23 mouse cellular contexts compared by ENCODE assay signal in the genomic region with DNA sequence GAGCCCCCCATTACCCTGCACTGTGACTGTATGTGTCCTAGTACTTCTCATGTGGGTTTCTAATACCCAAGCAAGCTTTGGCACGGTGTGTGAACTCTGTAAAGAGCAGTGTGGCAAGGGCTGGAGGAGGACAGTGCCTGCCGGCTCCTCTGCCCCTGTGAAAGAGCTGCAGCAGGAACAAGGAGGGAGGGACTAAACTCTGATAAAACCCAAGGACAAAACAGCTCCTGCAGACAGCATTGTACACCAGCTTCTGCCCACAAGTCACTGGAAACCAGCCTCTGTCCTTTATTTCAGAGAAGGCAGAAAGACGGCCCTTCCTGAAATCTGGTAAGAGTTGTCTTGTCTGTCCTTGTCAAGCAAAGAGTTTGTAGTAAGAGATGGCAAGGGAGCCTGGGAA. TPM values are rescaled to one million over a fixed set of nuclear protein-coding genes. Genes with fewer than 3 reads are reported as not detected.
DNase-seq lines count a peak whose midpoint lies in the region; ATAC-seq and TF ChIP-seq lines count a peak whose summit lies in the region.
"Had no signal": no experiment of that assay in that cellular context is flagged by ENCODE, and none has a peak within 500 bp of the region (broad histone marks: within the 10 kb centered on the region; RNA-seq: fewer than 3 reads in every experiment).

No protein-coding gene starts in this region.

- peaks cover 25% of the 10 kb centered on the region for H3K4me1 ChIP-seq in hindbrain, embryonic 10.5 days (replicated peaks)
- H3K4me1 ChIP-seq in hindbrain, embryonic 11.5 days (replicated peaks; ENCODE audit: control insufficient read depth, insufficient read depth, low read length), result no peaks in the 10 kb centered on the region

- no peak for ATAC-seq in hindbrain, embryonic 11.5 days (ENCODE audit: low FRiP score)
- ATAC-seq: CD4-positive, CD25-positive, alpha-beta regulatory T cell, adult 4 months; forebrain, embryonic 13.5 days; forebrain, postnatal 0 days had no signal

- no peak for TF ChIP-seq CTCF in layer of hippocampus, adult 2 months (conservative IDR thresholded peaks at IDR 0.05)

- H3K4me3 ChIP-seq in hindbrain, embryonic 10.5 days, result no peak overlapping the region
- H3K4me3 ChIP-seq in hindbrain, embryonic 11.5 days (ENCODE audit: low read depth, low read length), result no peak overlapping the region
- no peak overlapping the region for H3K4me3 ChIP-seq in layer of hippocampus, adult 2 months
- H3K4me3 ChIP-seq: embryonic facial prominence, embryonic 10.5 days; forebrain, embryonic 13.5 days; heart, adult 2 months; heart, embryonic 15.5 days had no signal

- peak; percentile 60 to 72 for DNase-seq in adrenal gland, adult (ENCODE audit: inconsistent age in 2 of 2, low spot score in 1 of 2)
- DNase-seq in adrenal gland, adult 18-20 months (ENCODE audit: low spot score in 2 of 2), result no peak
- no peak for DNase-seq in hindbrain, embryonic 10.5 days (ENCODE audit: low spot score)
- no peak for DNase-seq in hindbrain, embryonic 11.5 days (ENCODE audit: low spot score)
- DNase-seq in layer of hippocampus, adult 2 months (ENCODE audit: low spot score in 2 of 2), result no peak
- DNase-seq in layer of hippocampus, postnatal 10 days (ENCODE audit: low spot score in 2 of 2), result no peak
- peak; percentile 29 for DNase-seq in ovary, postnatal 36 days (ENCODE audit: low spot score)
- no peak for DNase-seq in ovary, postnatal 14 days (ENCODE audit: low spot score)
- DNase-seq: B cell, adult 2 months; cerebellum, adult 2 months; cerebellum, postnatal 10 days; forebrain, postnatal 0 days; gastrocnemius, postnatal 14 days; heart, adult 2 months; heart, postnatal 14 days had no signal

- no peak overlapping the region for H3K9ac ChIP-seq in hindbrain, embryonic 11.5 days (ENCODE audit: low read depth, low read length)
- H3K9ac ChIP-seq: forebrain, embryonic 13.5 days; forebrain, postnatal 0 days; heart, embryonic 15.5 days had no signal

- no peak overlapping the region for H3K4me2 ChIP-seq in hindbrain, embryonic 11.5 days (replicated peaks; ENCODE audit: low read depth, low read length)
- H3K4me2 ChIP-seq: forebrain, embryonic 13.5 days; heart, embryonic 11.5 days; heart, embryonic 15.5 days had no signal

- no peaks in the 10 kb centered on the region for H3K9me3 ChIP-seq in hindbrain, embryonic 10.5 days
- H3K9me3 ChIP-seq in hindbrain, embryonic 11.5 days (ENCODE audit: control insufficient read depth, low read length), result no peaks in the 10 kb centered on the region
- H3K9me3 ChIP-seq: embryonic facial prominence, embryonic 10.5 days; forebrain, embryonic 13.5 days; G1E; heart, embryonic 15.5 days had no signal

- 89% methylated on average over 3 of the region's 3 CpGs for WGBS in hindbrain, embryonic 10.5 days
- 84% methylated on average over 3 of the region's 3 CpGs for WGBS in hindbrain, embryonic 11.5 days

- 0 out of 2 replicates have a peak overlapping the region, but pooled peaks have one; percentile 12 for H3K27ac ChIP-seq in hindbrain, embryonic 10.5 days
- H3K27ac ChIP-seq in hindbrain, embryonic 11.5 days (ENCODE audit: low read depth, low read length), result no peak overlapping the region
- 0 out of 2 replicates have a peak overlapping the region, but pooled peaks have one; percentile 84 for H3K27ac ChIP-seq in layer of hippocampus, adult 2 months
- H3K27ac ChIP-seq: embryonic facial prominence, embryonic 10.5 days; forebrain, embryonic 13.5 days; heart, adult 2 months; heart, embryonic 15.5 days had no signal

- no peaks in the 10 kb centered on the region for H3K27me3 ChIP-seq in hindbrain, embryonic 10.5 days (ENCODE audit: insufficient read depth, poor library complexity, severe bottlenecking)
- H3K27me3 ChIP-seq in hindbrain, embryonic 11.5 days (ENCODE audit: control insufficient read depth, insufficient read depth, low read length), result no peaks in the 10 kb centered on the region
- H3K27me3 ChIP-seq: forebrain, embryonic 13.5 days; heart, embryonic 15.5 days had no signal

- H3K36me3 ChIP-seq in hindbrain, embryonic 10.5 days, result peaks cover 25% of the 10 kb centered on the region
- H3K36me3 ChIP-seq in hindbrain, embryonic 11.5 days (ENCODE audit: control insufficient read depth, insufficient read depth, low read length), result no peaks in the 10 kb centered on the region
- H3K36me3 ChIP-seq: heart, embryonic 15.5 days had no signal

RNA-seq across cellular contexts. Expression of gene Slc25a18, which starts 2.9 kb away (rescaled TPM):
- total RNA-seq in adrenal gland, adult 18-20 months (2021), result under 1 TPM in 1 of 2 experiments, not detected in 1; 0.26 TPM
- 0.25 and 1.4 TPM in 2 replicates for polyA plus RNA-seq in hindbrain, embryonic 10.5 days (2016; fragmentation: Nextera tagmentation; extraction: Ambion mirVana)
- polyA plus RNA-seq in hindbrain, embryonic 11.5 days (2014; fragmentation: Nextera tagmentation; extraction: Ambion mirVana), result 2.2 and 2.3 TPM in 2 replicates
- total RNA-seq in layer of hippocampus, adult 2 months (2021), result 10 to 100 TPM; 57.4 to 61.9 TPM
- total RNA-seq in layer of hippocampus, postnatal 10 days (2021), result 10 to 100 TPM; 42.8 to 46.3 TPM
- total RNA-seq: gastrocnemius, adult 18-20 months; hematopoietic stem cell, adult 5-6 weeks had no signal
- polyA plus RNA-seq: G1E had no signal

RNA-seq across cellular contexts. Expression of gene Atp6v1e1, which starts 46.3 kb away (rescaled TPM):
- 100 to 1,000 TPM; 269 to 456 TPM for total RNA-seq in adrenal gland, adult 18-20 months (2021)
- polyA plus RNA-seq in hindbrain, embryonic 10.5 days (2016; fragmentation: Nextera tagmentation; extraction: Ambion mirVana), result 136 and 166 TPM in 2 replicates
- 183 and 184 TPM in 2 replicates for polyA plus RNA-seq in hindbrain, embryonic 11.5 days (2014; fragmentation: Nextera tagmentation; extraction: Ambion mirVana)
- 100 to 1,000 TPM; 467 to 509 TPM for total RNA-seq in layer of hippocampus, adult 2 months (2021)
- total RNA-seq in layer of hippocampus, postnatal 10 days (2021), result 100 to 1,000 TPM; 355 to 367 TPM

RNA-seq across cellular contexts. Expression of gene Bcl2l13, which starts 59.7 kb away (rescaled TPM):
- 10 to 100 TPM; 63.9 to 78.9 TPM for total RNA-seq in adrenal gland, adult 18-20 months (2021)
- polyA plus RNA-seq in hindbrain, embryonic 10.5 days (2016; fragmentation: Nextera tagmentation; extraction: Ambion mirVana), result 41.3 and 45.0 TPM in 2 replicates
- polyA plus RNA-seq in hindbrain, embryonic 11.5 days (2014; fragmentation: Nextera tagmentation; extraction: Ambion mirVana), result 31.7 and 33.7 TPM in 2 replicates
- 10 to 100 TPM; 36.8 to 47.3 TPM for total RNA-seq in layer of hippocampus, adult 2 months (2021)
- total RNA-seq in layer of hippocampus, postnatal 10 days (2021), result 10 to 100 TPM; 45.1 to 52.0 TPM

Comparison
In these comparisons a context has a peak if more than half of its experiments do, and no peak if none do; other contexts are left out.
1. DNase-seq: peak in adrenal gland, adult (2 of 2) and ovary, postnatal 36 days (single experiment); none in adrenal gland, adult 18-20 months (0 of 2), hindbrain, embryonic 10.5 days (single experiment), hindbrain, embryonic 11.5 days (single experiment), layer of hippocampus, adult 2 months (0 of 2), layer of hippocampus, postnatal 10 days (0 of 2) and ovary, postnatal 14 days (single experiment).
2. RNA of gene Slc25a18, which starts 2.9 kb away (total RNA-seq): 57.4 to 61.9 TPM in layer of hippocampus, adult 2 months and 42.8 to 46.3 TPM in layer of hippocampus, postnatal 10 days; 0.26 TPM in adrenal gland, adult 18-20 months; every median in the first group is over 10 times any median in the second.